Mouse (Mus musculus): ENCODE results near the gene Gstp3.

DNA sequence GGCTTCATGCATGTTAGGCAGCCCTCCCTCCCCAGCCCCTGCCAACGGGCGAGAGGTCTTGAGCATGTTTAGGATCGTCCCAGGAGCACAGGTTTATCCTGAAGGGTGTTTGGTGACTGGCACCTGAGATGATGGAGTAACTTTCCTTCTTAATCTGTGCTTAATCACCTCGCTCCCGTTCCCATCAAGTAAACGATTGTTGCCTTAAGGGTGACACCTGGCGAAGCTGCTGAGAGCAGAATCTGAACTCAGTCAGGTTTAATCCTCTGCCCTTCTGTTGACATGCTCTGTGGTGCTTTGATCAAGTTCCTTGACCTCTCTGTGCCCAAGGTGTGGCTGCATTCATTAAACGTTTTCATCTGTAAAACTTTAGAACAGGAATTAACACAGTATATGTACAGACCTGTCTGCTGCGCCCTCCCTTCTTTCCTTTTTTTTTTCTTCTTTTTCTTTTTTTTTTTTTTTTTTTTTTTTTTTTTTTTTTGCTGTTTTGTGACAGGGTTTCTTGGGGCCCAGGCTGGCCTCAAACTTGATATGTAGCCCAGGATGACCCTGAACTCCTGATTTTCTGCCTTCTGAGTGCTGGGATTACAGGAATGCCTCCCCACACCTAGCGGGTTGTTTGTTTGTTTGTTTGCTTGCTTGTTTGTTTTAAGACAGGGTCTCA is 41.3 kb downstream of the Gstp3 start:
- TF ChIP-seq CTCF (conservative IDR thresholded peaks at IDR 0.05; ENCODE audit: low read length) (no peak), POU5F1 (IDR thresholded peaks at IDR 0.05; ENCODE audit: borderline replicate concordance, low read length) (no peak)
